Mouse (Mus musculus) layer of hippocampus, adult 18-20 months (tissue): Measurements from ENCODE around the gene Rassf3. TPM values are rescaled to one million over a fixed set of nuclear protein-coding genes. Genes with fewer than 3 reads are reported as not detected.

Source experiments
- DNase-seq, 2 experiments: peaks; one replicate each; pipeline ENCODE4 v3.0.0; 2022; ENCODE audit warnings: low spot score in 2 of 2
- total RNA-seq, 2 experiments: library from RNA; stranded (reverse); gene quantifications; 2 replicates each; pipeline ENCODE4 v1.2.3; 2021

Gene Rassf3
- total RNA-seq, 2 experiments from 2014 or later: 9.6 to 9.8 TPM

DNA sequence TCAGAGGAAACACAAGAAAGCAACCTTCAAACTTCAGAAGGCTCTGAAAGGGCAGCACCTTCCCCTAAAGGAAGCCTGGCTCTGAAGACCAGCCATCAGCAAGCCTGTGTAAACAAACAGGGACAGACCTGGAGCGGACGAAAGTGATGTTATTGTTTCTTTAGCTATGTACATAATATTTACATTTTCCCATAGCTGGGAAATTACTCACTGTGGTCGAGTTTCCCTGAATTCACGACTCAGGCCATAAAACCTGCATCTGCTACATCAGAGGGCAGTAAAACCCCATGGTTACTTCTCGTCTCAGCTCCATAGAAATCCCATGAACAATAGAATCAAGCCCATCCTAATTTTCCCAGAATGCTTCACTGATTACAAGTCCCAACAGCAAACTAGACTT, 11.1 kb downstream of the Rassf3 start:
- no peak for DNase-seq

- no peak for DNase-seq
These were observed 13.8 kb downstream of the Rassf3 start for GRCm38 (mm10) chr10:121462162-121462881.

GRCm38 (mm10) chr10:121461404-121462161, 14.6 kb downstream of the Rassf3 start:
- DNase-seq: no peak

- DNase-seq: no peak
These were observed 16.9 kb downstream of the Rassf3 start for GRCm38 (mm10) chr10:121459124-121459853.

DNA sequence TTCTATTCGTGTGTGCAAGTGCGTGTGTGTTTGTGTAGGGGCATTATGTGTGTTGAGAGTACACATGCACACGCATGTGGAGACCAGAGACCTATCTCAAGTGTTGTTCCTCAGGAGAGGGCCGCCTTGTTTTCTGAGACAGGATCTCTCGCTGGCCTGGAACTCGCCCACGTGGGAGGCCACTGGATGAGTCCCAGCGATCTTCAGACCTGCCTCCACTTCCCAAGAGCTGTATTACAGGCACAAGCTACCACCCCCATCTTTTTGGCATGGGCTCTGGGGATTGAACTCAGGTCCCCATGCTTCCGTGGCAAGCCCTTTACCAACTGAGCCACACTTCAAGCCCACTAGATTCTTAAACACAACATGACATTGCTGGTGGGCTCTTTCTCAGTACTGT, 17.7 kb downstream of the Rassf3 start:
- no peak for DNase-seq

GRCm38 (mm10) chr10:121457381-121457780, 18.8 kb downstream of the Rassf3 start:
- DNase-seq: no peak

DNA sequence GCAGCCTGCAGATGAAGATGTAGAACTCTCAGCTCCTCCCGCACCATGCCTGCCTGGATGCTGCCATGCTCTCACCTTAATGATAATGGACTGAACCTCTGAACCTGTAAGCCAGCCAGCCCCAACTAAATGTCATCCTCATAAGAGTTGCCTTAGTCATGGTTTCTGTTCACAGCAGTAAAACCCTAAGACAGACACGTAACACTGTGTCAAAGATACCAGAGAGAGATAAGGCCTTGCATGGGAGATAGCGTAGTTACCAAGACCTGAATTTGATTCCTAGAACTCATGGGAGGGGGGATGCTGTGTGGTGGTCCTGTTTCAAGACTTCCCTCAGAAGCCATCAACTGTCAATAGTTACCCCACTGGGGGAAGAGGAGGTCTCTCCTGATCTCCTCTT, 20.6 kb downstream of the Rassf3 start:
- DNase-seq: no peak

GRCm38 (mm10) chr10:121454708-121455475, 21.3 kb downstream of the Rassf3 start:
- DNase-seq: no peak

DNA sequence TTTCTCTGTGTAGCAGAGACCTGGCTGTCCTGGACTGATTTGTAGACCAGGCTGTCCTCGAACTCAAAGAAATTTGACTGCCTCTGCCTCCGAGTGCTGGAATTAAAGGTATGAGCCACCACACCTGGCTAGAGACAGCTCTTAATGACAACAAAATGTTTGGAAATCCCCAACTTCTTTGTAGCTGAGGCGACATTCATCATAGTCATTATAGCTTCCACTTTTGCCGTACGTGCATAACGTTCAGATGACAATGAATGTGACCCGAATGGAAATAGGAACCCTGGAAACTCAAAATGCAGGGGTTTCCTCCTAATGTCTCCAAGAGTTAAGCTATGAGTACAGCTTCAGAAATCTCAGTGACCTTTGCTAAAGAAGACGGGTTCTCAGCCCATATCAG, 22.1 kb downstream of the Rassf3 start:
- DNase-seq: no peak

GRCm38 (mm10) chr10:121445808-121446207, 30.3 kb downstream of the Rassf3 start:
- DNase-seq: no peak

- DNase-seq: no peak
These were observed 31.9 kb downstream of the Rassf3 start for GRCm38 (mm10) chr10:121444198-121444597.

- DNase-seq: no peak
These were observed 32.4 kb downstream of the Rassf3 start for GRCm38 (mm10) chr10:121443791-121444190.

GRCm38 (mm10) chr10:121439310-121439731, 36.8 kb downstream of the Rassf3 start:
- DNase-seq: no peak

GRCm38 (mm10) chr10:121438109-121438508, 38.0 kb downstream of the Rassf3 start:
- no peak for DNase-seq

DNA sequence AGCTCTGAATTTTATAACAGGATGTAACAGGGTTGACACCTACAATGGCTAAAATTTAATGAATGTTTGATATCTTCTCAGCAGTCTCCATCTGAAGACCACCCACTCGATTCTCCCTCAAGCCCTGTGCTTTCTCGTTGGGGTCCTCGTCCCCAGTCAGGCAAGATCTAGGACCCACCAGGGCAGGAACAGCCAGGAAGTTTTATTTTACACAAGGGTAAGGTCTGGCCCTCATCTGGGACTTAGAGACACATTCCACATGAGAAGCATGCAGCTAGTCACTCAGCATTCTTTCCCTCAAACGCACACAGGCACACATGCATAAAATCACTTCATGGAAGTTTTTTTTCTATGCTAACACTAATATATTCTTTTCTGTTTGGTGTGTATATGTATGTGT, 39.5 kb downstream of the Rassf3 start:
- DNase-seq: no peak

GRCm38 (mm10) chr10:121436258-121436645, 39.9 kb downstream of the Rassf3 start:
- DNase-seq: no peak

DNA sequence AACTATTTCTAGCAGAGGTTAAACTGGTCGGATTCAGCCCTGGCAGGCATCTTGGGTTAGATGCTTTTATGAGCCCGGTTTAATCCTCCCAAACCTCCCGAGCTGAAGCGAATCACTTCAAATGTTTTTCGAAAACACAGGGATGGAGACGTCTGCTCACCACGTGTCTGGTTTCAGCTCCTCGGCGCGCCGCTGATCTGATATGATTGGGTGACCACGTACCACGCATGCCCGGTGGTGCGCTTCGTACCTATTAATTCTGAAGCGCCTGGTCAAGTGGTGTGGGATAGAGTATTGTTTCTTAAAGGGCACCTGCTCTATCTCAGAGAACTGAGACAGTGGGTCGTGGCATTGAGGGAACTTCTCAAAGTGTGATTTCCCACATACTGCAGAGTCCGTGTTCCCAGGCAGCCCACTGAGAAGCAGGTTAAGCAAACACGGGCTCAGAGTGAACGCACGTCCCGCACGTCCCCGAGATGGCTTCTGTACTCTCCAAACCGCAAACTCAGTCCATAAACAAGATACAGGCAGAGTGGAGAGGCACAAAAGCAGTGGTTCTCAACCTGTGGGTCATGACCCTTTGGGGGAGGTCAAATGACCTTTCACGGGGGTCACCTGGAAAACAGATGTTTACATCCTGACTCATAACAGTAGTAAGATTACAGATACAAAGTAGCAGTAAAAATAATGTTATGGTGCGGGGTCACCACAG, 40.4 kb downstream of the Rassf3 start:
- DNase-seq: no peak

DNA sequence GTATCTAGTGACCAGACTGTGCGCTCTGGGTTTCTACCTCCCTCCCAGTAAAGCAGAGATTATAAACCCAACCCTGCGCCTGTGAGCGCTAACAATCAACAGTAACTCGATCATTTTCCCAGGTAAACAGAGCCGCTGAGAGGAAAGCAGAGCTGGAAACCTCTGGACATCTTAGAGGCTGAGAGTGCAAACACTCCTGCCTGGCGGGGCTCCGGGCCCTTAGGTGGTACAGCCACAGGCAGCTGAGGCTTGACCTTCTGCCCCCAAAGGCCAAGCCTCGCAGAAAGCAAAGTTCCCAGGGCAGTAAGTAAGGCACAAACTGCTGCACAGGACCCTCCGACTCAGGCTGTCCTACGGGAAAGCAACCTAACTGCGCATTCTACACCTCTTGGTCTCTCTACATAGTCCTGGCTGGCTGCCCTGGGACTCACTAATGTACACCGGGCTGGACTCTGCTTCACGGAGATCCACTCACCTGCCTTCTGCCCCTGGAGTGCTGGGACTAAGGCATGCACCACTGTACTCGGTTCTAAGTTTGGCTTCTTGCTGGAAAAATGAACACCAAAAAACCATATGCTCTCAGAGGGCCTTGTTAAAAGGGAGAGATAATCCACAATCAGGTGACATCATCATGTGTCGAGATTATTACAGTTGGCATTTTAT, 41.6 kb downstream of the Rassf3 start:
- no peak for DNase-seq

DNA sequence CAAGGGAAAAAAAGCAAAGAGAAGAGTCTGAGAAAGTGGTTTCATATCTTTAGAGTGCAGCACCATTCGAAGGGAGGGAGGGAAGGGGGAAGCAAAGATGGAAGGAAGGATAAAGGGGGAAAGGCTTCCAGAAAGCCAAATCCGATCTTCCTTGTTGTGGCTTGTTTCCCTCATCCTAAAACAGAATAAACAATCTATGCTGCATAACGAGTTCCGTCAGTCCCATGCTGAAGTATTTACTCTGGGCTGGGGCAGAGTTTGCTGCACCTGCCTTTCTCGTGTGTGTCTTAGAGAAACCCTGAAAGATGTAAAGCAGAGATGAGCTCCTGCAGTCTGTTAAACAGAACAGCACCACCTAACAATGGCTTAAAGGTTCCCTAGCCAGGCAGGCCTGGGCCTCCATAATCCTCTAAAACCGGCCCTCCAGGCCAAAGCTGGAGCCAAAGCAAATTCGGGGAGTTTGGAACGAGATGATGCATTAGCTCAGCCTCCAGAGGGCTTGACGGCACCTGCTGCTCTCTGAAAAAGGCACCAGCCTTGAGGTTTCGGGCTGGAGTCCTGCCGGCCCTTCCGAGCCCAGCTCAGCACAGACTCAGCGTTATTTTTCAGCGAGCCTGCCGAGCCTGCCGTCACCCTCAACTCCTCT, 43.4 kb downstream of the Rassf3 start:
- no peak for DNase-seq
